8 mouse cellular contexts compared by ENCODE assay signal in genomic region chr11:114843818-114844463, GRCm38 (mm10). TPM values are rescaled to one million over a fixed set of nuclear protein-coding genes. Genes with fewer than 3 reads are reported as not detected.
DNase-seq lines count a peak whose midpoint lies in the region; ATAC-seq and TF ChIP-seq lines count a peak whose summit lies in the region.
"Had no signal": no experiment of that assay in that cellular context is flagged by ENCODE, and none has a peak within 500 bp of the region (broad histone marks: within the 10 kb centered on the region; RNA-seq: fewer than 3 reads in every experiment).

No protein-coding gene starts in this region.

- H3K27ac ChIP-seq in midbrain, embryonic 12.5 days (replicated peaks) = peak overlapping the region; percentile 68
- H3K27ac ChIP-seq in midbrain, postnatal 0 days (ENCODE audit: low read depth, low read length) = no peak overlapping the region
- H3K27ac ChIP-seq in limb, embryonic 13.5 days = peak overlapping the region; percentile 82

- TF ChIP-seq CTCF in midbrain, postnatal 0 days (IDR thresholded peaks at IDR 0.05) = no peak

- intact Hi-C loops in gastrocnemius, postnatal 36 days (cut with DNase I) = no loop called here

- 2% methylated on average over 8 of the region's 8 CpGs for WGBS in midbrain, embryonic 12.5 days
- WGBS in midbrain, postnatal 0 days = 12% methylated on average over 8 of the region's 8 CpGs
- WGBS in limb, embryonic 13.5 days = 2% methylated on average over 8 of the region's 8 CpGs

- no peak for DNase-seq in midbrain, postnatal 0 days (ENCODE audit: low spot score)
- DNase-seq in gastrocnemius, postnatal 36 days = peak; percentile 59 to 69
- DNase-seq in yolk sac, embryonic 10.5 days (ENCODE audit: low spot score) = peak; percentile 23
- DNase-seq in left cerebral cortex, adult 18-20 months (ENCODE audit: low spot score in 2 of 2) = no peak
- no peak for DNase-seq in urinary bladder, postnatal 36 days (ENCODE audit: low spot score in 2 of 2)

- H3K4me1 ChIP-seq in midbrain, embryonic 12.5 days = peaks cover 10% of the 10 kb centered on the region
- no peaks in the 10 kb centered on the region for H3K4me1 ChIP-seq in midbrain, postnatal 0 days (ENCODE audit: insufficient read depth, low read length)
- H3K4me1 ChIP-seq in limb, embryonic 13.5 days = peaks cover 25% of the 10 kb centered on the region

- H3K36me3 ChIP-seq in midbrain, embryonic 12.5 days = no peaks in the 10 kb centered on the region
- H3K36me3 ChIP-seq in midbrain, postnatal 0 days (ENCODE audit: insufficient read depth, low read length) = no peaks in the 10 kb centered on the region
- no peaks in the 10 kb centered on the region for H3K36me3 ChIP-seq in limb, embryonic 13.5 days

- peaks cover 8% of the 10 kb centered on the region for H3K27me3 ChIP-seq in midbrain, embryonic 12.5 days
- H3K27me3 ChIP-seq in midbrain, postnatal 0 days (ENCODE audit: insufficient read depth, low read length) = 0 out of 2 replicates have a peak, but pooled peaks cover 3% of the 10 kb centered on the region
- no peaks in the 10 kb centered on the region for H3K27me3 ChIP-seq in limb, embryonic 13.5 days

- no peak overlapping the region for H3K4me3 ChIP-seq in midbrain, embryonic 12.5 days
- no peak overlapping the region for H3K4me3 ChIP-seq in midbrain, postnatal 0 days (ENCODE audit: low read depth, low read length)
- H3K4me3 ChIP-seq in limb, embryonic 13.5 days = no peak overlapping the region

- H3K4me2 ChIP-seq in midbrain, embryonic 12.5 days (replicated peaks) = peak overlapping the region; percentile 21
- no peak overlapping the region for H3K4me2 ChIP-seq in midbrain, postnatal 0 days (ENCODE audit: low read depth, low read length, poor library complexity, severe bottlenecking)
- peak overlapping the region; percentile 48 for H3K4me2 ChIP-seq in limb, embryonic 13.5 days (replicated peaks)

- peak; percentile 68 for ATAC-seq in midbrain, embryonic 12.5 days (ENCODE audit: low FRiP score, low read depth)
- ATAC-seq in midbrain, postnatal 0 days (ENCODE audit: low FRiP score) = no peak
- ATAC-seq in limb, embryonic 13.5 days (ENCODE audit: low FRiP score, low read depth) = peak; percentile 87

- no peak overlapping the region for H3K9ac ChIP-seq in midbrain, embryonic 12.5 days (replicated peaks)
- H3K9ac ChIP-seq in midbrain, postnatal 0 days (replicated peaks; ENCODE audit: low read length, poor library complexity, severe bottlenecking) = no peak overlapping the region
- peak overlapping the region; percentile 48; the same call in 1 of the 2 replicates for H3K9ac ChIP-seq in limb, embryonic 13.5 days

- peaks cover 8% of the 10 kb centered on the region; the same call in 1 of the 2 replicates for H3K9me3 ChIP-seq in midbrain, embryonic 12.5 days
- H3K9me3 ChIP-seq in midbrain, postnatal 0 days (ENCODE audit: low read length) = no peaks in the 10 kb centered on the region
- 0 out of 2 replicates have a peak, but pooled peaks cover 5% of the 10 kb centered on the region for H3K9me3 ChIP-seq in limb, embryonic 13.5 days

RNA-seq across cellular contexts. Expression of gene Gprc5c, which starts 7.0 kb away (rescaled TPM):
- 10.4 and 16.8 TPM in 2 replicates for polyA plus RNA-seq in midbrain, embryonic 12.5 days (2016; fragmentation: Nextera tagmentation; extraction: Ambion mirVana)
- total RNA-seq in midbrain, postnatal 0 days (2014; rRNA removed) = 7.5 and 12.8 TPM in 2 replicates
- 5.7 and 5.8 TPM in 2 replicates for polyA plus RNA-seq in midbrain, postnatal 0 days (2015; fragmentation: Nextera tagmentation; extraction: Ambion mirVana)
- 10 to 100 TPM; 35.5 to 44.1 TPM for total RNA-seq in gastrocnemius, postnatal 36 days (2021)
- polyA plus RNA-seq in limb, embryonic 13.5 days (2015; fragmentation: Nextera tagmentation; extraction: Ambion mirVana) = 56.2 and 60.0 TPM in 2 replicates
- 1 to 10 TPM; 4.3 to 6.5 TPM for total RNA-seq in left cerebral cortex, adult 18-20 months (2021)

RNA-seq across cellular contexts. Expression of gene Gpr142, which starts 45.2 kb away (rescaled TPM):
- not detected in 2 replicates for polyA plus RNA-seq in midbrain, embryonic 12.5 days (2016; fragmentation: Nextera tagmentation; extraction: Ambion mirVana)
- total RNA-seq in midbrain, postnatal 0 days (2014; rRNA removed) = not detected in 2 replicates
- polyA plus RNA-seq in midbrain, postnatal 0 days (2015; fragmentation: Nextera tagmentation; extraction: Ambion mirVana) = not detected in 2 replicates
- total RNA-seq in gastrocnemius, postnatal 36 days (2021) = not detected
- not detected in 2 replicates for polyA plus RNA-seq in limb, embryonic 13.5 days (2015; fragmentation: Nextera tagmentation; extraction: Ambion mirVana)
- total RNA-seq in left cerebral cortex, adult 18-20 months (2021) = not detected
- total RNA-seq: liver, adult 2 months had no signal
- polyA plus RNA-seq: liver, adult 2 months had no signal

RNA-seq across cellular contexts. Expression of gene Cd300a, which starts 45.9 kb away (rescaled TPM):
- 0.71 and 0.97 TPM in 2 replicates for polyA plus RNA-seq in midbrain, embryonic 12.5 days (2016; fragmentation: Nextera tagmentation; extraction: Ambion mirVana)
- 1.5 and 1.8 TPM in 2 replicates for total RNA-seq in midbrain, postnatal 0 days (2014; rRNA removed)
- polyA plus RNA-seq in midbrain, postnatal 0 days (2015; fragmentation: Nextera tagmentation; extraction: Ambion mirVana) = 1.4 and 1.7 TPM in 2 replicates
- total RNA-seq in gastrocnemius, postnatal 36 days (2021) = under 1 TPM; 0.36 to 0.37 TPM
- polyA plus RNA-seq in limb, embryonic 13.5 days (2015; fragmentation: Nextera tagmentation; extraction: Ambion mirVana) = 1.6 and 1.9 TPM in 2 replicates
- under 1 TPM; 0.65 to 0.80 TPM for total RNA-seq in left cerebral cortex, adult 18-20 months (2021)

RNA-seq across cellular contexts. Expression of gene Btbd17, which starts 48.2 kb away (rescaled TPM):
- polyA plus RNA-seq in midbrain, embryonic 12.5 days (2016; fragmentation: Nextera tagmentation; extraction: Ambion mirVana) = 61.0 and 68.5 TPM in 2 replicates
- 46.9 and 68.2 TPM in 2 replicates for total RNA-seq in midbrain, postnatal 0 days (2014; rRNA removed)
- 27.1 and 28.0 TPM in 2 replicates for polyA plus RNA-seq in midbrain, postnatal 0 days (2015; fragmentation: Nextera tagmentation; extraction: Ambion mirVana)
- under 1 TPM in 1 of 2 experiments, not detected in 1; 0.28 TPM for total RNA-seq in gastrocnemius, postnatal 36 days (2021)
- 1.7 TPM in 2 replicates for polyA plus RNA-seq in limb, embryonic 13.5 days (2015; fragmentation: Nextera tagmentation; extraction: Ambion mirVana)
- 10 to 100 TPM; 26.3 to 31.6 TPM for total RNA-seq in left cerebral cortex, adult 18-20 months (2021)
- total RNA-seq: liver, adult 2 months had no signal
- polyA plus RNA-seq: liver, adult 2 months had no signal

Comparison
In these comparisons a context has a peak if more than half of its experiments do, and no peak if none do; other contexts are left out.
1. DNase-seq: peak in gastrocnemius, postnatal 36 days (2 of 2) and yolk sac, embryonic 10.5 days (single experiment); none in midbrain, postnatal 0 days (single experiment), left cerebral cortex, adult 18-20 months (0 of 2) and urinary bladder, postnatal 36 days (0 of 2).